Mouse (Mus musculus) embryonic facial prominence, embryonic 14.5 days (tissue): ENCODE measurements around the gene Mdc1. TPM values are rescaled to one million over a fixed set of nuclear protein-coding genes. Genes with fewer than 3 reads are reported as not detected.
"Not testable (repeated sequence)": the region's sequence is repeated elsewhere in the genome, so short reads cannot be mapped to it uniquely, and the experiment has no call there.

Experiments used
- ATAC-seq: fragments of 200-750 bp; cut with Nextera tagmentation; 2 replicates; pipeline ENCODE4 v1.8.0; 2017; ENCODE audit warnings: low read depth, moderate number of reproducible peaks, moderate TSS enrichment
- DNase-seq: peaks from one replicate; pipeline ENCODE4 v3.0.0-alpha.2; 2015; ENCODE audit warnings: low spot score
- H3K27ac ChIP-seq: fragments of 300-500 bp; sonication (generic); replicated peaks from 2 replicates; pipeline ENCODE4 v1.5.1; 2014; ENCODE audit warnings: low read depth, mild to moderate bottlenecking, low read length, moderate library complexity
- H3K27me3 ChIP-seq: fragments of 300-500 bp; sonication (generic); replicated peaks from 2 replicates; pipeline ENCODE4 v1.6.1; 2014; ENCODE audit warnings: low read length; ENCODE audit not compliant: control insufficient read depth, insufficient read depth
- H3K36me3 ChIP-seq: fragments of 300-500 bp; sonication (generic); 2 replicates; pipeline ENCODE4 v1.6.1; 2014; ENCODE audit warnings: low read length, mixed read lengths; ENCODE audit not compliant: control insufficient read depth, insufficient read depth
- H3K4me1 ChIP-seq: fragments of 300-500 bp; sonication (generic); 2 replicates; pipeline ENCODE4 v1.6.1; 2014; ENCODE audit warnings: antibody characterized with exemption, low read length; ENCODE audit not compliant: control insufficient read depth, insufficient read depth
- H3K4me2 ChIP-seq: fragments of 300-500 bp; sonication (generic); 2 replicates; pipeline ENCODE4 v1.6.1; 2014; ENCODE audit warnings: low read depth, mild to moderate bottlenecking, low read length, moderate library complexity, mixed read lengths
- H3K4me3 ChIP-seq: fragments of 300-500 bp; sonication (generic); 2 replicates; pipeline ENCODE4 v1.5.1; 2014; ENCODE audit warnings: low read depth, mild to moderate bottlenecking, low read length
- H3K9ac ChIP-seq: fragments of 300-500 bp; sonication (generic); 2 replicates; pipeline ENCODE4 v1.6.1; 2014; ENCODE audit warnings: low read depth, mild to moderate bottlenecking, low read length, moderate library complexity, mixed read lengths
- H3K9me3 ChIP-seq: fragments of 300-500 bp; sonication (generic); 2 replicates; pipeline ENCODE4 v1.6.1; 2016; ENCODE audit warnings: low read length; ENCODE audit not compliant: control insufficient read depth
- WGBS: fragments of 180-500 bp; shearing (Covaris S2); extraction: QIAGEN DNeasy Blood & Tissue Kit; methylation state at CpG from one replicate; pipeline ENCODE4 v1.1.7; 2014; 5-methylcytosine and 5-hydroxymethylcytosine counted together
- polyA plus RNA-seq: library from polyadenylated mRNA; unstranded; fragments of >200 nt; fragmentation: Nextera tagmentation; extraction: Ambion mirVana; gene quantifications from 2 replicates; pipeline ENCODE4 v1.2.1, GENCODE M21; 2014

Gene Mdc1
- polyA plus RNA-seq, 1 experiment from 2014 or later, result 10.2 TPM

- peaks cover 22% of the 10 kb centered on the region for H3K4me1 ChIP-seq
- no peaks in the 10 kb centered on the region for H3K27me3 ChIP-seq
- peak overlapping the region; percentile 97 for H3K27ac ChIP-seq
- no peaks in the 10 kb centered on the region for H3K9me3 ChIP-seq
- 7% methylated on average over 24 of the region's 24 CpGs for WGBS
- ATAC-seq, result no peak
- peak overlapping the region; percentile 92 for H3K4me2 ChIP-seq
- peaks cover 52% of the 10 kb centered on the region for H3K36me3 ChIP-seq
- peak overlapping the region; percentile 85 for H3K4me3 ChIP-seq
- peak overlapping the region; percentile 94 for H3K9ac ChIP-seq
- peak; percentile 93 for DNase-seq
Observed at GRCm38 (mm10) chr17:35836178-35836965, 4.9 kb upstream of the Mdc1 start.

DNA sequence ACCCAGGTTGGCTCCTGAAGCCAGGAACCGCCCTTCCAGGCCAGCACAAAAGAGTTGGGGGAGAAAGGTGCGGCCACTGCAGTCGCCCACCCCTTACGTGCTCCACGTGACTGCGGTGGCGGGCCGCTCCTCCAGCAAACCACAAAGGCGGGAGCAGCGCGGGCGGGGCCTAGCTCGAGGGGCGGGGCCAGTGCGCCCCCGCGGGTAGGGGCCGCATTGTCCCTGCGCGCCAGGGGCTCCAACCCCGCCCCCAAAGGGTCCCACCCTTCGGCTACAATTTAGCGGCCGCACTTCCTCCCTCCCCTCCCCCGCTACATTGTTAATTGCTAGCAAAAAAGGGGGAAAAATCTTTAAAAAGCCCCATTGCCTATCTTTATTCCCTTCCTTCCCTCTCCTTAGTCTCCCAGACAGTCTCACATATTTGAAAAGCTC, 4.3 kb upstream of the Mdc1 start:
- no peaks in the 10 kb centered on the region for H3K9me3 ChIP-seq
- ATAC-seq (peak; percentile 35), DNase-seq (peak; percentile 96)
- WGBS, result 2% methylated on average over 17 of the region's 25 CpGs
- peak overlapping the region; percentile 85 for H3K4me3 ChIP-seq
- peak overlapping the region; percentile 92 for H3K4me2 ChIP-seq
- peak overlapping the region; percentile 94 for H3K9ac ChIP-seq
- peaks cover 24% of the 10 kb centered on the region for H3K4me1 ChIP-seq
- H3K27me3 ChIP-seq, result no peaks in the 10 kb centered on the region
- H3K27ac ChIP-seq, result peak overlapping the region; percentile 97
- peaks cover 49% of the 10 kb centered on the region for H3K36me3 ChIP-seq

- under 1% methylated on average over 17 of the region's 18 CpGs for whole genome bisulfite sequencing
- H3K9me3 ChIP-seq, result no peaks in the 10 kb centered on the region
- 0 out of 2 replicates have a peak, but pooled peaks have one; percentile 3 for ATAC-seq
Observed at GRCm38 (mm10) chr17:35837487-35837886, 3.8 kb upstream of the Mdc1 start.

GRCm38 (mm10) chr17:35838122-35838544, 3.2 kb upstream of the Mdc1 start, which contains the start of gene Tubb5:
TSS of gene Tubb5 (minus strand) at chr17:35838306.
- peak; percentile 83 for ATAC-seq
- Histone ChIP-seq H3K9me3 (no peaks in the 10 kb centered on the region), H3K4me3 (peak within 1 kb of the TSS; percentile 85), H3K27me3 (no peaks in the 10 kb centered on the region), H3K36me3 (peaks cover 38% of the 10 kb centered on the region), H3K4me1 (peaks cover 27% of the 10 kb centered on the region), H3K9ac (peak within 1 kb of the TSS; percentile 94), H3K4me2 (peak within 1 kb of the TSS; percentile 92), H3K27ac (peak within 1 kb of the TSS; percentile 97)
- DNase-seq, result peak; percentile 99
- WGBS, result 1% methylated on average over 29 of the region's 29 CpGs

More at GRCm38 (mm10) chr17:35837487-35837886, 3.8 kb upstream of the Mdc1 start:
- Histone ChIP-seq H3K27ac (peak overlapping the region; percentile 97), H3K4me2 (peak overlapping the region; percentile 92), H3K4me1 (peaks cover 27% of the 10 kb centered on the region), H3K27me3 (no peaks in the 10 kb centered on the region), H3K9ac (peak overlapping the region; percentile 94), H3K4me3 (peak overlapping the region; percentile 85), H3K36me3 (peaks cover 44% of the 10 kb centered on the region)
- peak; percentile 65 for DNase-seq

DNA sequence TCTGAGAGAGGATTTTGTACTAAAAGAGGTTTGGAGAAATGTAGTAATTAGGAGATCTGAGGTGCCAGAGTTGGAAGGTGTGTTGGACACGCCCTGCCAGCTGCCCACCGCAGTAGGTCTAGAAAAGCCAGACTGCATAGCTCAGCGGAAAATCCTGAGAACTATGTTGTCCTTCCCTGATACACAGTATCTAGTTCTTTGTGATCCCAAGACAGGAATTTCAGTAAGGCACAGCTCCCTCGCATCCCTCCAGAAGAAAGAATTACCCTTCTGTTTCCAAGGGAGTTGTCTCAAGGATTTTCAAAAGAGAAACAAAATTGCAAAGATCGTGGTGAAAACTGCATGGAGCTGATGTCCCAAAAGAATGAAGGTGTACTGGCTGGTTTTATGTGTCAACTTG, 2.7 kb upstream of the Mdc1 start:
- ATAC-seq, result no peak
- H3K4me1 ChIP-seq, result peaks cover 27% of the 10 kb centered on the region

GRCm38 (mm10) chr17:35839002-35839401, 2.3 kb upstream of the Mdc1 start:
- not testable (repeated sequence) for H3K9me3 ChIP-seq, DNase-seq, H3K27me3 ChIP-seq, ATAC-seq
- H3K4me2 ChIP-seq, result peak overlapping the region; percentile 92
- peak overlapping the region; percentile 97 for H3K27ac ChIP-seq
- peaks cover 29% of the 10 kb centered on the region for H3K36me3 ChIP-seq
- WGBS, result 43% methylated on average over 3 of the region's 3 CpGs
- peaks cover 27% of the 10 kb centered on the region for H3K4me1 ChIP-seq
- H3K9ac ChIP-seq, result peak overlapping the region; percentile 94
- H3K4me3 ChIP-seq, result peak overlapping the region; percentile 85

More for the DNA sequence above, 2.7 kb upstream of the Mdc1 start:
- DNase-seq, result peak; percentile 70
- H3K4me2 ChIP-seq, result peak overlapping the region; percentile 92
- peak overlapping the region; percentile 85 for H3K4me3 ChIP-seq
- H3K27ac ChIP-seq, result peak overlapping the region; percentile 97
- H3K9me3 ChIP-seq, result no peaks in the 10 kb centered on the region
- peaks cover 33% of the 10 kb centered on the region for H3K36me3 ChIP-seq
- no peaks in the 10 kb centered on the region for H3K27me3 ChIP-seq
- under 1% methylated on average over 5 of the region's 5 CpGs for WGBS
- H3K9ac ChIP-seq, result peak overlapping the region; percentile 94

DNA sequence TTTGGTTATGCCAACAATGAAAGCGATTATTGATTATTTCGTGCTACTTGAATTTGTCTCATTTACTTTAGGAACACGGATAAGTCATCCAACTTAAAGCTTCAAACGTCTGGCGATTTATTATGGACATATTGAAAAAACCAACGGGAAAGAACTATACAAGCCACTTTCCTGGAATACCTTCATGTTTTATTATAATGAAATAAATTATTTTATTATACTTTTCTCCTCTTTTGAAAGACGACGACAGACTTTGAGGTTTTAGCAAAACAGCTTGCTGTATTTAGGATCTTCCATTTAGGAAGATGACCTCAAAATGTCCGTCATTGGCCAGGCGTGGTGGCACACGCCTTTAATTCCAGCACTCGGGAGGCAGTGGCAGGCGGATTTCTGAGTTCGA, 754 bp upstream of the Mdc1 start:
- peak overlapping the region; percentile 28; the same call in 1 of the 2 replicates for H3K27ac ChIP-seq

GRCm38 (mm10) chr17:35842006-35842405, 691 bp downstream of the Mdc1 start:
- Histone ChIP-seq H3K36me3 (peaks cover 26% of the 10 kb centered on the region), H3K4me1 (peaks cover 14% of the 10 kb centered on the region), H3K27me3 (no peaks in the 10 kb centered on the region), H3K9ac (peak overlapping the region; percentile 72), H3K27ac (peak overlapping the region; percentile 84), H3K9me3 (no peaks in the 10 kb centered on the region), H3K4me2 (peak overlapping the region; percentile 75), H3K4me3 (peak overlapping the region; percentile 54)
- ATAC-seq (no peak), DNase-seq (no peak)
- 21% methylated on average over 11 of the region's 11 CpGs for WGBS

More for the DNA sequence above, 754 bp upstream of the Mdc1 start:
- Histone ChIP-seq H3K4me3 (peak overlapping the region; percentile 54), H3K9ac (peak overlapping the region; percentile 45), H3K27me3 (no peaks in the 10 kb centered on the region), H3K36me3 (peaks cover 26% of the 10 kb centered on the region), H3K4me1 (peaks cover 18% of the 10 kb centered on the region), H3K9me3 (no peaks in the 10 kb centered on the region), H3K4me2 (peak overlapping the region; percentile 45)
- no peak for DNase-seq
- 57% methylated on average over 14 of the region's 14 CpGs for WGBS
- no peak for ATAC-seq
